Mouse (Mus musculus) erythroblast, embryonic 14.5 days (primary cell): Measurements from ENCODE around the gene Bcas3.

Experiments
- GATA1 ChIP-seq: IDR thresholded peaks from 2 replicates; pipeline ENCODE4 v1.6.1; 2012; ENCODE audit warnings: low read length, inconsistent platforms, mixed read lengths
- TAL1 ChIP-seq: IDR thresholded peaks from 3 replicates; pipeline ENCODE4 v1.6.1; 2012; ENCODE audit warnings: low read length, inconsistent platforms, mixed read lengths

DNA sequence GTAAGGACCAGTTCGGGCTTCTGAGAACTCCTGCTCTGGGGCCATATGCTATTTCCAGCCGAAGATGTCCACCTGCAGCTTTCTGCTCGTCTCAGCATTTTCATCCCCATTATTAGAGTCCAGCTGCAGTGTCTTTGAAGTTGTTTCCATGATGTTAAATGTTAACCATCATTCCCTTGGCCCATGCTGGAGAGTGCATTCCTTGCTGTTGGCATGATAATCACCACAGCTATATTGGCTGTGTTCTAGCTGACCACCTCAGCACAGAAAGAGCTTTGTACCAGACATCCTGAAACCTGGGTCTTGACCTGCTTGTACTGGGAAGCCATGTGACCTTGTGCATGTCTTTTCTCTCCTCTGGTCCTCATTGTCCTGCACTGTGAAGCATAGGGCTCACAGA lies 410.7 kb downstream of the Bcas3 start:
- no peak for TF ChIP-seq TAL1
- no peak for TF ChIP-seq GATA1
